Mouse (Mus musculus) embryonic facial prominence, embryonic 11.5 days (tissue): ENCODE measurements around the gene Fgd6. TPM values are rescaled to one million over a fixed set of nuclear protein-coding genes. Genes with fewer than 3 reads are reported as not detected.

Source experiments
- ATAC-seq: fragments of 200-750 bp; cut with Nextera tagmentation; replicated peaks from 2 replicates; pipeline ENCODE4 v1.8.0; 2017; ENCODE audit warnings: low read depth; ENCODE audit not compliant: insufficient number of reproducible peaks, low FRiP score, low TSS enrichment
- DNase-seq: peaks from one replicate; pipeline ENCODE4 v3.0.0-alpha.2; 2015; ENCODE audit warnings: low spot score
- H3K27ac ChIP-seq: fragments of 300-500 bp; sonication (generic); replicated peaks from 2 replicates; pipeline ENCODE4 v1.5.1; 2014; ENCODE audit warnings: mild to moderate bottlenecking, low read depth, low read length, control low read depth
- H3K27me3 ChIP-seq: fragments of 300-500 bp; sonication (generic); 2 replicates; pipeline ENCODE4 v1.6.1; 2014; ENCODE audit warnings: mild to moderate bottlenecking, low read length, moderate library complexity, mixed read lengths; ENCODE audit not compliant: control insufficient read depth, insufficient read depth
- H3K36me3 ChIP-seq: fragments of 300-500 bp; sonication (generic); replicated peaks from 2 replicates; pipeline ENCODE4 v1.6.1; 2014; ENCODE audit warnings: low read depth, mild to moderate bottlenecking, low read length, moderate library complexity, mixed read lengths; ENCODE audit not compliant: control insufficient read depth, insufficient read depth
- H3K4me1 ChIP-seq: fragments of 300-500 bp; sonication (generic); 2 replicates; pipeline ENCODE4 v1.6.1; 2014; ENCODE audit warnings: low read length, mixed read lengths; ENCODE audit not compliant: control insufficient read depth, insufficient read depth
- H3K4me2 ChIP-seq: fragments of 300-500 bp; sonication (generic); 2 replicates; pipeline ENCODE4 v1.6.1; 2014; ENCODE audit warnings: low read depth, mild to moderate bottlenecking, control low read depth, low read length, moderate library complexity
- H3K4me3 ChIP-seq: fragments of 300-500 bp; sonication (generic); 2 replicates; pipeline ENCODE4 v1.5.1; 2014; ENCODE audit warnings: low read depth, low read length, control low read depth
- H3K9ac ChIP-seq: fragments of 300-500 bp; sonication (generic); replicated peaks from 2 replicates; pipeline ENCODE4 v1.6.1; 2014; ENCODE audit warnings: mild to moderate bottlenecking, control low read depth, low read length
- H3K9me3 ChIP-seq: fragments of 300-500 bp; sonication (generic); replicated peaks from 2 replicates; pipeline ENCODE4 v1.6.1; 2016; ENCODE audit warnings: mild to moderate bottlenecking, low read length, inconsistent platforms, mixed read lengths; ENCODE audit not compliant: control insufficient read depth
- WGBS: fragments of 180-500 bp; shearing (Covaris S2); extraction: QIAGEN DNeasy Blood & Tissue Kit; methylation state at CpG from one replicate; pipeline ENCODE4 v1.1.7; 2014; 5-methylcytosine and 5-hydroxymethylcytosine counted together
- polyA plus RNA-seq: library from polyadenylated mRNA; unstranded; fragments of >200 nt; fragmentation: Nextera tagmentation; extraction: Ambion mirVana; gene quantifications from 2 replicates; pipeline ENCODE4 v1.2.1, GENCODE M21; 2014

Fgd6 gene
- polyA plus RNA-seq, 1 experiment from 2014 or later = 4.4 TPM

- no peak overlapping the region for H3K4me3 ChIP-seq
- ATAC-seq = no peak
- H3K36me3 ChIP-seq = no peaks in the 10 kb centered on the region
- H3K4me2 ChIP-seq = no peak overlapping the region
- no peak overlapping the region for H3K9ac ChIP-seq
- no peaks in the 10 kb centered on the region for H3K9me3 ChIP-seq
- no peaks in the 10 kb centered on the region for H3K4me1 ChIP-seq
- no peaks in the 10 kb centered on the region for H3K27me3 ChIP-seq
- no peak overlapping the region for H3K27ac ChIP-seq
- DNase-seq = no peak
- 95% methylated on average over 3 of the region's 3 CpGs for WGBS
Measured at GRCm38 (mm10) chr10:94117916-94118315, 82.1 kb downstream of the Fgd6 start.

- no peak overlapping the region for H3K4me3 ChIP-seq
- no peaks in the 10 kb centered on the region for H3K27me3 ChIP-seq
- no peak for DNase-seq
- H3K4me2 ChIP-seq = no peak overlapping the region
- no peaks in the 10 kb centered on the region for H3K4me1 ChIP-seq
- no peak for ATAC-seq
- no peaks in the 10 kb centered on the region for H3K9me3 ChIP-seq
- WGBS = 91% methylated on average over 7 of the region's 7 CpGs
- no peaks in the 10 kb centered on the region for H3K36me3 ChIP-seq
- H3K9ac ChIP-seq = no peak overlapping the region
- H3K27ac ChIP-seq = no peak overlapping the region
Measured at GRCm38 (mm10) chr10:94118993-94119392, 83.2 kb downstream of the Fgd6 start.

GRCm38 (mm10) chr10:94120676-94121075, 84.9 kb downstream of the Fgd6 start:
- no peak overlapping the region for H3K9ac ChIP-seq
- no peak for ATAC-seq
- WGBS = 88% methylated on average over 9 of the region's 9 CpGs

GRCm38 (mm10) chr10:94122595-94122994, 86.8 kb downstream of the Fgd6 start:
- H3K9ac ChIP-seq = no peak overlapping the region
- H3K4me1 ChIP-seq = no peaks in the 10 kb centered on the region
- H3K9me3 ChIP-seq = no peaks in the 10 kb centered on the region
- DNase-seq (no peak), ATAC-seq (no peak)
- no peak overlapping the region for H3K4me2 ChIP-seq
- WGBS = 96% methylated on average over 7 of the region's 7 CpGs
- no peak overlapping the region for H3K27ac ChIP-seq
- H3K36me3 ChIP-seq = no peaks in the 10 kb centered on the region
- no peaks in the 10 kb centered on the region for H3K27me3 ChIP-seq
- H3K4me3 ChIP-seq = no peak overlapping the region

More at GRCm38 (mm10) chr10:94120676-94121075, 84.9 kb downstream of the Fgd6 start:
- H3K27ac ChIP-seq = no peak overlapping the region
- no peaks in the 10 kb centered on the region for H3K27me3 ChIP-seq
- no peaks in the 10 kb centered on the region for H3K9me3 ChIP-seq
- H3K4me3 ChIP-seq = no peak overlapping the region
- H3K4me2 ChIP-seq = no peak overlapping the region
- no peaks in the 10 kb centered on the region for H3K36me3 ChIP-seq
- no peak for DNase-seq
- no peaks in the 10 kb centered on the region for H3K4me1 ChIP-seq

GRCm38 (mm10) chr10:94123581-94123980, 87.8 kb downstream of the Fgd6 start:
- ATAC-seq (no peak), DNase-seq (no peak)
- no peak overlapping the region for H3K4me3 ChIP-seq
- no peaks in the 10 kb centered on the region for H3K27me3 ChIP-seq
- no peaks in the 10 kb centered on the region for H3K4me1 ChIP-seq
- no peak overlapping the region for H3K9ac ChIP-seq
- no peaks in the 10 kb centered on the region for H3K36me3 ChIP-seq
- no peak overlapping the region for H3K4me2 ChIP-seq
- H3K9me3 ChIP-seq = no peaks in the 10 kb centered on the region
- 95% methylated on average over 5 of the region's 5 CpGs for WGBS
- no peak overlapping the region for H3K27ac ChIP-seq

GRCm38 (mm10) chr10:94124376-94124775, 88.6 kb downstream of the Fgd6 start:
- no peak overlapping the region for H3K4me2 ChIP-seq
- no peaks in the 10 kb centered on the region for H3K4me1 ChIP-seq
- no peaks in the 10 kb centered on the region for H3K36me3 ChIP-seq
- no peak overlapping the region for H3K4me3 ChIP-seq
- WGBS = 73% methylated on average over 5 of the region's 5 CpGs
- no peaks in the 10 kb centered on the region for H3K9me3 ChIP-seq
- DNase-seq = peak; percentile 28
- no peak overlapping the region for H3K9ac ChIP-seq
- H3K27me3 ChIP-seq = no peaks in the 10 kb centered on the region
- no peak for ATAC-seq
- no peak overlapping the region for H3K27ac ChIP-seq

- ATAC-seq (no peak), DNase-seq (no peak)
- H3K36me3 ChIP-seq = no peaks in the 10 kb centered on the region
Measured at GRCm38 (mm10) chr10:94129680-94130119, 93.9 kb downstream of the Fgd6 start.

GRCm38 (mm10) chr10:94133081-94133480, 97.3 kb downstream of the Fgd6 start:
- 82% methylated on average over 8 of the region's 8 CpGs for WGBS
- no peak overlapping the region for H3K27ac ChIP-seq
- no peaks in the 10 kb centered on the region for H3K4me1 ChIP-seq
- no peak overlapping the region for H3K9ac ChIP-seq
- H3K9me3 ChIP-seq = no peaks in the 10 kb centered on the region
- H3K27me3 ChIP-seq = no peaks in the 10 kb centered on the region
- no peak overlapping the region for H3K4me2 ChIP-seq
- no peak for ATAC-seq
- no peaks in the 10 kb centered on the region for H3K36me3 ChIP-seq
- no peak overlapping the region for H3K4me3 ChIP-seq
- DNase-seq = no peak

More at GRCm38 (mm10) chr10:94129680-94130119, 93.9 kb downstream of the Fgd6 start:
- 75% methylated on average over 9 of the region's 9 CpGs for WGBS
- H3K9ac ChIP-seq = no peak overlapping the region
- H3K27me3 ChIP-seq = no peaks in the 10 kb centered on the region
- no peak overlapping the region for H3K4me2 ChIP-seq
- H3K4me1 ChIP-seq = no peaks in the 10 kb centered on the region
- H3K27ac ChIP-seq = no peak overlapping the region
- H3K4me3 ChIP-seq = no peak overlapping the region
- no peaks in the 10 kb centered on the region for H3K9me3 ChIP-seq
